Mouse (Mus musculus) hindbrain, embryonic 12.5 days (tissue): ENCODE measurements at regions not wholly inside any gene's neighbourhood (a gene's known extent, or its start where the extent isn't known, plus 50 kb on each side); places are given as distances from the start of the nearest gene placed in this dataset.

Source experiments
- ATAC-seq: fragments of 200-750 bp; cut with Nextera tagmentation; 2 replicates; pipeline ENCODE4 v1.8.0; 2017; ENCODE audit warnings: moderate TSS enrichment; ENCODE audit not compliant: low FRiP score
- H3K27ac ChIP-seq: fragments of 300-500 bp; sonication (generic); 2 replicates; pipeline ENCODE4 v1.5.1; 2016; ENCODE audit warnings: mild to moderate bottlenecking
- H3K27me3 ChIP-seq: fragments of 300-500 bp; sonication (generic); 2 replicates; pipeline ENCODE4 v1.6.1; 2016; ENCODE audit warnings: mild to moderate bottlenecking
- H3K36me3 ChIP-seq: fragments of 300-500 bp; sonication (generic); 2 replicates; pipeline ENCODE4 v1.6.1; 2016; ENCODE audit warnings: mild to moderate bottlenecking
- H3K4me1 ChIP-seq: fragments of 300-500 bp; sonication (generic); 2 replicates; pipeline ENCODE4 v1.6.1; 2016
- H3K4me2 ChIP-seq: fragments of 300-500 bp; sonication (generic); replicated peaks from 2 replicates; pipeline ENCODE4 v1.6.1; 2016; ENCODE audit warnings: mild to moderate bottlenecking
- H3K4me3 ChIP-seq: fragments of 300-500 bp; sonication (generic); 2 replicates; pipeline ENCODE4 v1.5.1; 2016; ENCODE audit warnings: mild to moderate bottlenecking
- H3K9ac ChIP-seq: fragments of 300-500 bp; sonication (generic); 2 replicates; pipeline ENCODE4 v1.6.1; 2016; ENCODE audit warnings: mild to moderate bottlenecking, moderate library complexity
- H3K9me3 ChIP-seq: fragments of 300-500 bp; sonication (generic); replicated peaks from 2 replicates; pipeline ENCODE4 v1.6.1; 2016; ENCODE audit warnings: mild to moderate bottlenecking
- WGBS: fragments of 180-500 bp; shearing (Covaris S2); methylation state at CpG from one replicate; pipeline ENCODE4 v1.1.7; 2016; 5-methylcytosine and 5-hydroxymethylcytosine counted together

- WGBS: 89% methylated on average over 7 of the region's 7 CpGs
- Histone ChIP-seq H3K4me2 (no peak overlapping the region), H3K36me3 (no peaks in the 10 kb centered on the region), H3K9me3 (no peaks in the 10 kb centered on the region), H3K4me1 (no peaks in the 10 kb centered on the region), H3K9ac (no peak overlapping the region), H3K27me3 (no peaks in the 10 kb centered on the region), H3K4me3 (no peak overlapping the region), H3K27ac (no peak overlapping the region)
- no peak for ATAC-seq
These were observed 88.8 kb downstream of the Bms1 start for GRCm38 (mm10) chr6:118330496-118330895.

- Histone ChIP-seq H3K4me3 (no peak overlapping the region), H3K4me1 (no peaks in the 10 kb centered on the region), H3K27ac (no peak overlapping the region), H3K36me3 (no peaks in the 10 kb centered on the region), H3K9ac (no peak overlapping the region), H3K27me3 (no peaks in the 10 kb centered on the region), H3K4me2 (no peak overlapping the region), H3K9me3 (no peaks in the 10 kb centered on the region)
- WGBS: 72% methylated on average over 6 of the region's 6 CpGs
- no peak for ATAC-seq
These were observed 91.8 kb downstream of the Bms1 start for GRCm38 (mm10) chr6:118327458-118327857.

DNA sequence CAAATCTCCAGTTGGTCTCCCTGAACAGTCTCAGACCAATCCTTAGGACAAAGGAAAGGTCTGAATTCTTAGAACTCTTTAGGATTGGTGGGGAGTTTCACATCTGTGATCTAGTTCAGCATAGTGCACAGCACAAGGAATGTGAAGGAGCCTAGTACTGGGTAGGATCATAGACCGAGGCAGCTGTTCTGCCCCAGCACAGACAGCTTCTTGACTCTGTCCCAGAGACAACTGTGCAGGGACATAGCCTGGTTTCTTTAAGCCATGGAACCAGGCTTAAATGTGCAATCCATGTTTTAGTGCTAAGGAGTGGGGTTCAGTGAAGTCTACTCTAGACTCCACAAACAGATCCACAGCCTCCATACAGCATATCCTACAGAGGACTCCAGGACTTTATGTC lies 93.6 kb downstream of the Bms1 start:
- Histone ChIP-seq H3K4me3 (no peak overlapping the region), H3K27ac (no peak overlapping the region), H3K9me3 (no peaks in the 10 kb centered on the region), H3K4me1 (no peaks in the 10 kb centered on the region), H3K36me3 (no peaks in the 10 kb centered on the region), H3K27me3 (no peaks in the 10 kb centered on the region), H3K9ac (no peak overlapping the region), H3K4me2 (no peak overlapping the region)
- WGBS: 95% methylated on average over 1 of the region's 1 CpGs
- ATAC-seq: no peak

DNA sequence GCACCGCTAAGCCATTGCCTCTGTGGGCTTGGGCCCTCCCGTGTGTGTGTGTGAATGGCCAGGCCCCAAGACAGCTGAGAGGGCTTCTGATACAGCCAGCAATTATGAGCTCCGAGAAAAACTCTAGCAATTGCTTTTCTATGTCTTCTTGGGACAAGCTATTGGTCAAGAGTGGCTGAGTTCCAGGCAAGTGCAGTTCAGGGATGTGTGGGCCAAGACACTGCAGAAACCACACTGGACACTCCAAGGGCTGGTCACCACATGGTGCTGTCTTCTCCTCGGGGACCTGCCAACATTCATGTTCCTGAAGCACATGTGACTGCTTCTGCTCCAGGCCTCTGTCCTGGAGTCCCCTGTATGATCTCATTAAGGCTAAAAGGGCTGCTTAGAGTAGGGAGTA lies 94.7 kb downstream of the Bms1 start:
- 84% methylated on average over 4 of the region's 4 CpGs for WGBS
- no peaks in the 10 kb centered on the region for H3K9me3 ChIP-seq
- H3K36me3 ChIP-seq: no peaks in the 10 kb centered on the region
- H3K4me2 ChIP-seq: no peak overlapping the region
- no peak overlapping the region for H3K4me3 ChIP-seq
- no peaks in the 10 kb centered on the region for H3K27me3 ChIP-seq
- ATAC-seq: no peak
- no peak overlapping the region for H3K27ac ChIP-seq
- no peak overlapping the region for H3K9ac ChIP-seq
- no peaks in the 10 kb centered on the region for H3K4me1 ChIP-seq

GRCm38 (mm10) chr6:118323052-118323451 lies 96.2 kb downstream of the Bms1 start:
- H3K9ac ChIP-seq: no peak overlapping the region
- no peaks in the 10 kb centered on the region for H3K36me3 ChIP-seq
- H3K4me2 ChIP-seq: no peak overlapping the region
- no peak for ATAC-seq
- no peak overlapping the region for H3K4me3 ChIP-seq
- no peaks in the 10 kb centered on the region for H3K9me3 ChIP-seq
- H3K27me3 ChIP-seq: no peaks in the 10 kb centered on the region
- no peaks in the 10 kb centered on the region for H3K4me1 ChIP-seq
- H3K27ac ChIP-seq: peak overlapping the region; percentile 36; the same call in 1 of the 2 replicates
- WGBS: 77% methylated on average over 6 of the region's 6 CpGs

GRCm38 (mm10) chr6:118322631-118323030 lies 96.6 kb downstream of the Bms1 start:
- 81% methylated on average over 5 of the region's 5 CpGs for WGBS
- Histone ChIP-seq H3K4me2 (no peak overlapping the region), H3K27me3 (no peaks in the 10 kb centered on the region), H3K9me3 (no peaks in the 10 kb centered on the region), H3K36me3 (no peaks in the 10 kb centered on the region), H3K27ac (no peak overlapping the region), H3K9ac (no peak overlapping the region), H3K4me3 (no peak overlapping the region), H3K4me1 (no peaks in the 10 kb centered on the region)
- ATAC-seq: no peak

- Histone ChIP-seq H3K4me3 (no peak overlapping the region), H3K36me3 (no peaks in the 10 kb centered on the region), H3K4me2 (no peak overlapping the region), H3K4me1 (no peaks in the 10 kb centered on the region), H3K9ac (no peak overlapping the region), H3K27me3 (no peaks in the 10 kb centered on the region), H3K9me3 (no peaks in the 10 kb centered on the region), H3K27ac (no peak overlapping the region)
- ATAC-seq: no peak
- WGBS: 86% methylated on average over 6 of the region's 6 CpGs
These were observed 97.2 kb downstream of the Bms1 start for GRCm38 (mm10) chr6:118322061-118322460.

DNA sequence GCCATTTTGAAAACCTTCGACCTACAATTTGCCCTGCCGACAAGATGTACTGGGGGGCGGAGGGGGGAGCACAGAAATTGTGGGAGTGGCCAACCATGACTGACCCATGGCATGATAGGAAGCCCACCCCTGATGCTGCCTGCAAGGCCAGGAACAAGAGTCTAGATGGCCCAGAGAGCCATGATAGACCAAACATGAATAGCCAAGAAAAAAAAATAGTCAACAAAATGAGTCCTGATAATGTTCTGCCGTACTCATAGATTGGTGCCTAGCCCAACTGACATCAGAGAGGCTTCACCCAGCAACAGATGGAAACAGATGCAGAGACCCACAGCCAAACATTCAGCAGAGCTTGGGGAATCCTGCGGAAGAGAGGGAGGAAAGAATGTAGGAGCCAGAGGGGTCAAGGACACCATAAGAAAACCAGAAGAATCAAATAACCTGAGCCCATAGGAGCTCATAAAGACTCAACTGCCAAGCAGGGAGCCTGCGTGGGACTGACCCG lies 99.2 kb downstream of the Bms1 start:
- no peak overlapping the region for H3K9ac ChIP-seq
- no peak for ATAC-seq
- H3K9me3 ChIP-seq: no peaks in the 10 kb centered on the region
- peaks cover 4% of the 10 kb centered on the region for H3K4me1 ChIP-seq
- H3K4me3 ChIP-seq: no peak overlapping the region
- no peak overlapping the region for H3K4me2 ChIP-seq
- peaks cover 2% of the 10 kb centered on the region; the same call in 1 of the 2 replicates for H3K27me3 ChIP-seq
- no peak overlapping the region for H3K27ac ChIP-seq
- H3K36me3 ChIP-seq: no peaks in the 10 kb centered on the region
- WGBS: 93% methylated on average over 7 of the region's 7 CpGs

- H3K4me2 ChIP-seq: no peak overlapping the region
- H3K4me3 ChIP-seq: no peak overlapping the region
- H3K27me3 ChIP-seq: peaks cover 2% of the 10 kb centered on the region; the same call in 1 of the 2 replicates
- no peak for ATAC-seq
- no peaks in the 10 kb centered on the region for H3K9me3 ChIP-seq
- WGBS: 92% methylated on average over 6 of the region's 6 CpGs
- H3K9ac ChIP-seq: no peak overlapping the region
- peaks cover 7% of the 10 kb centered on the region for H3K4me1 ChIP-seq
- no peak overlapping the region for H3K27ac ChIP-seq
- no peaks in the 10 kb centered on the region for H3K36me3 ChIP-seq
These were observed 103.4 kb downstream of the Bms1 start for GRCm38 (mm10) chr6:118315881-118316280.

- Histone ChIP-seq H3K4me1 (peaks cover 7% of the 10 kb centered on the region), H3K4me2 (no peak overlapping the region), H3K36me3 (no peaks in the 10 kb centered on the region), H3K9ac (no peak overlapping the region), H3K27me3 (peaks cover 2% of the 10 kb centered on the region; the same call in 1 of the 2 replicates), H3K9me3 (no peaks in the 10 kb centered on the region), H3K4me3 (no peak overlapping the region), H3K27ac (no peak overlapping the region)
- 35% methylated on average over 13 of the region's 13 CpGs for WGBS
- ATAC-seq: no peak
These were observed 104.2 kb downstream of the Bms1 start for GRCm38 (mm10) chr6:118314941-118315687.

DNA sequence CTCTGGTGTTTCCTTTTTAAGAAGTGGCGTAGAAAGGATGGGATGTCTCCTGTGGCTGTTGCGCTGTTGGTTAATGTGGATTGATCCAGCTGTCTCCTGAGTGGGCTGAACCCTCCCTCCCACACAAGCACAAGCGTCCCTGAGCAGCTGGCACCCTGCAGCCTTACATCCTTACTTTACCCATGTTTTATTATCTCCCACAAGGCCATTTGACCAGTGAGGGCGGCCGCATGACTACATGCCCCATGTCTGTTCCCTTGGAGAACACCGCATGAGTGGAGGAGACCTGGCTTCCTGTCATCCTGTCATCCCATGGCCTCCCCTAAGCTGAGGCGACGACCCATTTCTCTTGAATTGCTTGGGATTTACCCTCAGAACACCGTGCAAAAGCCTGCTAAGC lies 108.2 kb downstream of the Bms1 start:
- Histone ChIP-seq H3K27me3 (peaks cover 2% of the 10 kb centered on the region; the same call in 1 of the 2 replicates), H3K9ac (no peak overlapping the region), H3K27ac (no peak overlapping the region), H3K4me3 (no peak overlapping the region), H3K9me3 (no peaks in the 10 kb centered on the region), H3K4me1 (peaks cover 15% of the 10 kb centered on the region), H3K36me3 (no peaks in the 10 kb centered on the region), H3K4me2 (no peak overlapping the region)
- ATAC-seq: no peak
- WGBS: 81% methylated on average over 9 of the region's 9 CpGs

GRCm38 (mm10) chr6:118309923-118310322 lies 109.4 kb downstream of the Bms1 start:
- H3K27ac ChIP-seq: no peak overlapping the region
- no peaks in the 10 kb centered on the region for H3K9me3 ChIP-seq
- no peaks in the 10 kb centered on the region for H3K36me3 ChIP-seq
- 76% methylated on average over 2 of the region's 2 CpGs for WGBS
- H3K9ac ChIP-seq: no peak overlapping the region
- no peak overlapping the region for H3K4me2 ChIP-seq
- no peaks in the 10 kb centered on the region for H3K27me3 ChIP-seq
- peaks cover 9% of the 10 kb centered on the region for H3K4me1 ChIP-seq
- no peak overlapping the region for H3K4me3 ChIP-seq
- ATAC-seq: no peak

DNA sequence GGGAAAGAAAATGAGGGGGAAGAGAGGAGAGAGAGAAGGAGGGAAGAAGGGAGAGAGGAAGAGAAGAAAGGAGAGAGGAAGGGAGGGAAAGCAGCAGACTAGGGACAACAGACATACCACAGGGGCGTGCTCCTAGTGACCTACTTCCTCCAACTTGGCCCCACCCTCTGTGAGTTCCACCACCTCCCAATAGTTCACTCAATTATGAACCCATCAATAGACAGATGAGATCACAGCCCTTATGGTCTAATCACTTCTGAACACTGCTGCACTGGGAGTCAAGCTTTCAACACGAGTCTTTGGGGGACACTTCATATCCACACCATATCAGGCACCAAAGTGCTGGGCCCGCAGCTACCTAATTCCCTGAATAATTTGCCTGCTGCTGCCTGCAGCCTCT lies 110.7 kb downstream of the Bms1 start:
- H3K4me2 ChIP-seq: no peak overlapping the region
- ATAC-seq: no peak
- no peak overlapping the region for H3K9ac ChIP-seq
- no peaks in the 10 kb centered on the region for H3K36me3 ChIP-seq
- H3K27me3 ChIP-seq: no peaks in the 10 kb centered on the region
- H3K27ac ChIP-seq: no peak overlapping the region
- no peak overlapping the region for H3K4me3 ChIP-seq
- no peaks in the 10 kb centered on the region for H3K9me3 ChIP-seq
- 80% methylated on average over 3 of the region's 3 CpGs for WGBS
- H3K4me1 ChIP-seq: peaks cover 8% of the 10 kb centered on the region
